Mouse (Mus musculus) liver, embryonic 13.5 days (tissue): ENCODE results near the gene Gdf7. TPM values are rescaled to one million over a fixed set of nuclear protein-coding genes. Genes with fewer than 3 reads are reported as not detected.
A peak's percentile ranks its signal among the peaks of the same experiment; 100 is the strongest.

Source experiments
- ATAC-seq: fragments of 200-750 bp; cut with Nextera tagmentation; 2 replicates; pipeline ENCODE4 v1.8.0; 2017; ENCODE audit warnings: low read depth, mild to moderate bottlenecking, moderate number of reproducible peaks, moderate library complexity
- DNase-seq: peaks from one replicate; pipeline ENCODE4 v3.0.0; 2022
- H3K27ac ChIP-seq: fragments of 300-500 bp; sonication (generic); 2 replicates; pipeline ENCODE4 v1.5.1; 2015; ENCODE audit warnings: moderate library complexity, mild to moderate bottlenecking, inconsistent platforms
- H3K27me3 ChIP-seq: fragments of 300-500 bp; sonication (generic); 2 replicates; pipeline ENCODE4 v1.6.1; 2015; ENCODE audit warnings: mild to moderate bottlenecking, inconsistent platforms
- H3K36me3 ChIP-seq: fragments of 300-500 bp; sonication (generic); 2 replicates; pipeline ENCODE4 v1.6.1; 2015; ENCODE audit warnings: mild to moderate bottlenecking, inconsistent platforms
- H3K4me1 ChIP-seq: fragments of 300-500 bp; sonication (generic); replicated peaks from 2 replicates; pipeline ENCODE4 v1.6.1; 2015; ENCODE audit warnings: inconsistent platforms
- H3K4me2 ChIP-seq: fragments of 300-500 bp; sonication (generic); 2 replicates; pipeline ENCODE4 v1.6.1; 2015; ENCODE audit warnings: inconsistent platforms, mild to moderate bottlenecking, moderate library complexity
- H3K4me3 ChIP-seq: fragments of 300-500 bp; sonication (generic); replicated peaks from 2 replicates; pipeline ENCODE4 v1.5.1; 2015; ENCODE audit warnings: mild to moderate bottlenecking, inconsistent platforms
- H3K9ac ChIP-seq: fragments of 300-500 bp; sonication (generic); 2 replicates; pipeline ENCODE4 v1.6.1; 2015; ENCODE audit warnings: mild to moderate bottlenecking, inconsistent platforms
- H3K9me3 ChIP-seq: fragments of 300-500 bp; sonication (generic); replicated peaks from 2 replicates; pipeline ENCODE4 v1.6.1; 2016; ENCODE audit warnings: inconsistent platforms
- WGBS: fragments of 180-500 bp; shearing (Covaris S2); methylation state at CpG from one replicate; pipeline ENCODE4 v1.1.7; 2015; ENCODE audit not compliant: insufficient replicate concordance; 5-methylcytosine and 5-hydroxymethylcytosine counted together
- polyA plus RNA-seq: library from polyadenylated mRNA; unstranded; fragments of >200 nt; fragmentation: Nextera tagmentation; extraction: Ambion mirVana; gene quantifications from 2 replicates; pipeline ENCODE4 v1.2.1, GENCODE M21; 2015

Gene Gdf7
- polyA plus RNA-seq, 1 experiment from 2014 or later: not detected

GRCm38 (mm10) chr12:8310992-8311391 lies 9.2 kb upstream of the Gdf7 start:
- H3K27ac ChIP-seq: no peak overlapping the region
- 51% methylated on average over 17 of the region's 17 CpGs for WGBS
- H3K4me1 ChIP-seq: peaks cover 12% of the 10 kb centered on the region; the same call in 1 of the 2 replicates
- H3K36me3 ChIP-seq: no peaks in the 10 kb centered on the region
- H3K4me3 ChIP-seq: no peak overlapping the region
- no peaks in the 10 kb centered on the region for H3K9me3 ChIP-seq
- no peak for ATAC-seq
- peaks cover 39% of the 10 kb centered on the region for H3K27me3 ChIP-seq
- no peak overlapping the region for H3K4me2 ChIP-seq
- DNase-seq: no peak
- no peak overlapping the region for H3K9ac ChIP-seq

- H3K27ac ChIP-seq: no peak overlapping the region
- 0 out of 2 replicates have a peak, but pooled peaks have one; percentile 23 for ATAC-seq
- H3K36me3 ChIP-seq: no peaks in the 10 kb centered on the region
- H3K4me2 ChIP-seq: no peak overlapping the region
- peaks cover 4% of the 10 kb centered on the region; the same call in 1 of the 2 replicates for H3K4me1 ChIP-seq
- H3K4me3 ChIP-seq: no peak overlapping the region
- peak; percentile 14 for DNase-seq
- peaks cover 64% of the 10 kb centered on the region for H3K27me3 ChIP-seq
- H3K9ac ChIP-seq: no peak overlapping the region
- 52% methylated on average over 1 of the region's 1 CpGs for WGBS
- no peaks in the 10 kb centered on the region for H3K9me3 ChIP-seq
These were observed 5.2 kb upstream of the Gdf7 start for GRCm38 (mm10) chr12:8306910-8307309.

DNA sequence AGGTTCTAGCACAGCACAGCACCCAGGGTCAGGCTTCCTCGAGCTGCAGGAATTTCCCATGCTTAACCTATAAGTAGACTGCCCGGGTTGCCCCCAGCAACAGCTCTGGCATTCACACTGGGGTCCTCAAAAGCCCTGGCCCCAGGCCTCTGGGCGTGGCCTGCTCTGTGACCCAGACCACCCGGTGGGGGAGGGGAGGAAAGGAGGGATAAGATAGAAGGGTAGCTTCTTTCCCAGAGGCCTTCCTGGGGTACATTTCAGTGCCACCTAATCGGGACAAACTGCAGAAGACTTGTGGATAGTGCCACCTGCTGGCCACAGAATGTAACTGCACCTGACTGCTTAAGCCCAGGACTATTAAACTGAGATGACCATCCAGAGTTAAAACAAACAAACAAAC lies 4.7 kb upstream of the Gdf7 start:
- Histone ChIP-seq H3K36me3 (no peaks in the 10 kb centered on the region), H3K9ac (no peak overlapping the region), H3K27me3 (peaks cover 64% of the 10 kb centered on the region), H3K27ac (no peak overlapping the region), H3K4me3 (no peak overlapping the region), H3K4me2 (no peak overlapping the region), H3K4me1 (peaks cover 5% of the 10 kb centered on the region; the same call in 1 of the 2 replicates), H3K9me3 (no peaks in the 10 kb centered on the region)
- 11% methylated on average over 5 of the region's 5 CpGs for WGBS
- DNase-seq: peak; percentile 27
- ATAC-seq: 0 out of 2 replicates have a peak, but pooled peaks have one; percentile 31

GRCm38 (mm10) chr12:8305258-8305657 lies 3.5 kb upstream of the Gdf7 start:
- Histone ChIP-seq H3K4me2 (no peak overlapping the region), H3K27me3 (peaks cover 64% of the 10 kb centered on the region), H3K9ac (no peak overlapping the region), H3K36me3 (no peaks in the 10 kb centered on the region), H3K4me3 (no peak overlapping the region), H3K4me1 (peaks cover 5% of the 10 kb centered on the region; the same call in 1 of the 2 replicates), H3K9me3 (no peaks in the 10 kb centered on the region), H3K27ac (no peak overlapping the region)
- DNase-seq (no peak), ATAC-seq (no peak)
- WGBS: 28% methylated on average over 2 of the region's 2 CpGs

GRCm38 (mm10) chr12:8301011-8301814 lies 541 bp downstream of the Gdf7 start:
- 8% methylated on average over 41 of the region's 46 CpGs for WGBS
- Histone ChIP-seq H3K9me3 (no peaks in the 10 kb centered on the region), H3K27ac (no peak overlapping the region), H3K27me3 (peaks cover 95% of the 10 kb centered on the region), H3K36me3 (no peaks in the 10 kb centered on the region), H3K9ac (no peak overlapping the region), H3K4me2 (peak overlapping the region; percentile 55), H3K4me1 (peaks cover 5% of the 10 kb centered on the region; the same call in 1 of the 2 replicates), H3K4me3 (peak overlapping the region; percentile 40)
- ATAC-seq: no peak
- no peak for DNase-seq

GRCm38 (mm10) chr12:8300521-8300920 lies 1.2 kb downstream of the Gdf7 start:
- Histone ChIP-seq H3K4me1 (peaks cover 5% of the 10 kb centered on the region; the same call in 1 of the 2 replicates), H3K27ac (no peak overlapping the region), H3K9ac (no peak overlapping the region), H3K36me3 (no peaks in the 10 kb centered on the region), H3K4me3 (no peak overlapping the region), H3K27me3 (peaks cover 93% of the 10 kb centered on the region), H3K9me3 (no peaks in the 10 kb centered on the region), H3K4me2 (no peak overlapping the region)
- WGBS: 32% methylated on average over 5 of the region's 5 CpGs
- ATAC-seq (no peak), DNase-seq (no peak)

DNA sequence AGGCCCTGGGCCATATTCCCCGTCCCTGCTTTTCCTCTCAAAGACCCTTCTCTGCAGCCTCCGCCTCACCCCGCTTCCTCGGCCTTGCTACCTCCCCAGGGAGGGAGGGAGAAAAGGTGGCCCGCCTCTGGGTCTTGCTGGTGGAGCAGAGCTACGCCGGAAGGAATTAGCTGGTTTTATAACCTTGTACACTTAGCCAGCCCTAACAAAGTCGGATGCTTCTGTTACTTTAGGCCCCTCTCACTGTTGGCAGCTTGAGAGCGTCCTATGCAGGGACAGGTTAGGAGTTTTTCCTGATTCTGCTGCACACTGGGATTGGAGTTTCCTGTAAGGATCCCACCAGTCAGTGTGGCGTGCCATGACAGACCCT lies 1.7 kb downstream of the Gdf7 start:
- no peaks in the 10 kb centered on the region for H3K36me3 ChIP-seq
- no peak overlapping the region for H3K4me3 ChIP-seq
- H3K4me1 ChIP-seq: peaks cover 5% of the 10 kb centered on the region; the same call in 1 of the 2 replicates
- H3K27me3 ChIP-seq: peaks cover 93% of the 10 kb centered on the region
- ATAC-seq: no peak
- H3K27ac ChIP-seq: no peak overlapping the region
- 23% methylated on average over 10 of the region's 10 CpGs for WGBS
- DNase-seq: no peak
- no peak overlapping the region for H3K9ac ChIP-seq
- no peaks in the 10 kb centered on the region for H3K9me3 ChIP-seq
- no peak overlapping the region for H3K4me2 ChIP-seq

DNA sequence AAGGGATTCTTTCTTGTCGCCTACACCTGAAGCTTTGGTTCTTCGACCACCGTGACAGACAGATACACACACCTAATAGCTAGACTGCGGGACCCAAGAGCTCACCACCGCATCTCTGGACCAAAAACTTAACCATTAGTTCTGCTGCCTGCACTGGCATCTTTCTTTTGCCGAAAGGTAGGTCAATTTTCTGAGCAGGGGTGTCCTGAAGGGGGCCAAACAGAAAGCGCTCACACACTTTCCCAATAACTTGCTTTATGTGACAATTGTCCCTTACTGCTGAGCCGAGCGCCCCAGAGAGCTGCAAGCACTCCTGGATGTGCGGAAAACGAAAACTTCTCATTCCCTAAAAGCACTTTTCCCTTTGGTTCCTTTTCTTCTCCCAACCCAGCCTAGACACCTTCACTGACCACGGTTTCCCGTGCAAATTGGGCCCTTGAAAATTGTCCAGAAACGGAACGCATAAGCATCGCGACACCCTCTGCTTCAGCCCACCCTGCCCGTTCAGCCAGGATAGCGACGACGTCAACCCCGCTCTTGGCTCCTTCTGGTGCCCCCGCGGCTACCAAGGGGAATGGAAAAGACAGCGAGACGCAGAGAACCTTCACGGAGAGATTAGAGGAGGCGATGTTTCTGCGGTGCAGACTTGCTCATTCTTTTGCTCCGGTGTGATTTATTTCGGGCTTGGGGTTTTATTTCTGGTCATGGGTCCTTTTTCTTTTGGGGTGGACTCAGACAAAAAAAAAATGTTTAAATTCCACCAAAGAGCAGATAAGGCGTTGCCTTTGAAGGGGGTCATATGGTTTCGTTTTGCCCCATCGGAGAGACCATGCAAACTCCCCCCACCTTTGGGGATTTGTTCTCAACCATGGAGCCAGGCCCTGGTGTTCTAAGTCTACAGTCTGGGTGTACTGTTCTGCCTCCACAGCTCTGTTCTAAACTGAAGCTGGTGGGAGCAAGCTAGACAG lies 2.3 kb downstream of the Gdf7 start:
- H3K9me3 ChIP-seq: no peaks in the 10 kb centered on the region
- peak overlapping the region; percentile 39; the same call in 1 of the 2 replicates for H3K4me3 ChIP-seq
- 11% methylated on average over 34 of the region's 34 CpGs for WGBS
- no peak for DNase-seq
- peaks cover 5% of the 10 kb centered on the region; the same call in 1 of the 2 replicates for H3K4me1 ChIP-seq
- H3K27ac ChIP-seq: no peak overlapping the region
- H3K9ac ChIP-seq: no peak overlapping the region
- no peaks in the 10 kb centered on the region for H3K36me3 ChIP-seq
- H3K4me2 ChIP-seq: no peak overlapping the region
- peaks cover 95% of the 10 kb centered on the region for H3K27me3 ChIP-seq
- ATAC-seq: no peak

- H3K36me3 ChIP-seq: no peaks in the 10 kb centered on the region
- 0 out of 2 replicates have a peak, but pooled peaks have one; percentile 7 for ATAC-seq
- 4% methylated on average over 69 of the region's 85 CpGs for WGBS
- H3K27ac ChIP-seq: no peak overlapping the region
- no peak for DNase-seq
- H3K9me3 ChIP-seq: no peaks in the 10 kb centered on the region
- peak overlapping the region; percentile 51 for H3K4me2 ChIP-seq
- H3K4me1 ChIP-seq: peaks cover 5% of the 10 kb centered on the region; the same call in 1 of the 2 replicates
- peak overlapping the region; percentile 39 for H3K4me3 ChIP-seq
- H3K27me3 ChIP-seq: peaks cover 91% of the 10 kb centered on the region
- no peak overlapping the region for H3K9ac ChIP-seq
These were observed 3.2 kb downstream of the Gdf7 start for GRCm38 (mm10) chr12:8298361-8299142.

- ATAC-seq (no peak), DNase-seq (no peak)
- Histone ChIP-seq H3K4me1 (peaks cover 5% of the 10 kb centered on the region; the same call in 1 of the 2 replicates), H3K36me3 (no peaks in the 10 kb centered on the region), H3K9ac (no peak overlapping the region), H3K9me3 (no peaks in the 10 kb centered on the region), H3K27ac (no peak overlapping the region), H3K4me2 (peak overlapping the region; percentile 51), H3K4me3 (peak overlapping the region; percentile 39), H3K27me3 (peaks cover 82% of the 10 kb centered on the region)
- WGBS: 9% methylated on average over 34 of the region's 34 CpGs
These were observed 4.1 kb downstream of the Gdf7 start for GRCm38 (mm10) chr12:8297586-8298214.
